Mouse (Mus musculus) midbrain, embryonic 12.5 days (tissue): ENCODE data around the gene Scrn2. TPM values are rescaled to one million over a fixed set of nuclear protein-coding genes. Genes with fewer than 3 reads are reported as not detected.

ENCODE experiments used
- ATAC-seq: fragments of 200-750 bp; cut with Nextera tagmentation; 2 replicates; pipeline ENCODE4 v1.8.0; 2017; ENCODE audit warnings: low read depth, moderate TSS enrichment, moderate library complexity; ENCODE audit not compliant: low FRiP score
- H3K27ac ChIP-seq: fragments of 300-500 bp; sonication (generic); replicated peaks from 2 replicates; pipeline ENCODE4 v1.5.1; 2016; ENCODE audit warnings: mild to moderate bottlenecking
- H3K27me3 ChIP-seq: fragments of 300-500 bp; sonication (generic); 2 replicates; pipeline ENCODE4 v1.6.1; 2016; ENCODE audit warnings: mild to moderate bottlenecking
- H3K36me3 ChIP-seq: fragments of 300-500 bp; sonication (generic); 2 replicates; pipeline ENCODE4 v1.6.1; 2016
- H3K4me1 ChIP-seq: fragments of 300-500 bp; sonication (generic); 2 replicates; pipeline ENCODE4 v1.6.1; 2016
- H3K4me2 ChIP-seq: fragments of 300-500 bp; sonication (generic); replicated peaks from 2 replicates; pipeline ENCODE4 v1.6.1; 2016; ENCODE audit warnings: mild to moderate bottlenecking, moderate library complexity
- H3K4me3 ChIP-seq: fragments of 300-500 bp; sonication (generic); 2 replicates; pipeline ENCODE4 v1.5.1; 2016; ENCODE audit warnings: mild to moderate bottlenecking
- H3K9ac ChIP-seq: fragments of 300-500 bp; sonication (generic); replicated peaks from 2 replicates; pipeline ENCODE4 v1.6.1; 2016; ENCODE audit warnings: mild to moderate bottlenecking, moderate library complexity
- H3K9me3 ChIP-seq: fragments of 300-500 bp; sonication (generic); 2 replicates; pipeline ENCODE4 v1.6.1; 2016; ENCODE audit warnings: mild to moderate bottlenecking
- WGBS: fragments of 180-500 bp; shearing (Covaris S2); methylation state at CpG from one replicate; pipeline ENCODE4 v1.1.7; 2016; 5-methylcytosine and 5-hydroxymethylcytosine counted together
- polyA plus RNA-seq: library from polyadenylated mRNA; unstranded; fragments of >200 nt; fragmentation: Nextera tagmentation; extraction: Ambion mirVana; gene quantifications from 2 replicates; pipeline ENCODE4 v1.2.1, GENCODE M21; 2016

The Scrn2 gene
- polyA plus RNA-seq, 1 experiment from 2014 or later: 24.2 TPM

DNA sequence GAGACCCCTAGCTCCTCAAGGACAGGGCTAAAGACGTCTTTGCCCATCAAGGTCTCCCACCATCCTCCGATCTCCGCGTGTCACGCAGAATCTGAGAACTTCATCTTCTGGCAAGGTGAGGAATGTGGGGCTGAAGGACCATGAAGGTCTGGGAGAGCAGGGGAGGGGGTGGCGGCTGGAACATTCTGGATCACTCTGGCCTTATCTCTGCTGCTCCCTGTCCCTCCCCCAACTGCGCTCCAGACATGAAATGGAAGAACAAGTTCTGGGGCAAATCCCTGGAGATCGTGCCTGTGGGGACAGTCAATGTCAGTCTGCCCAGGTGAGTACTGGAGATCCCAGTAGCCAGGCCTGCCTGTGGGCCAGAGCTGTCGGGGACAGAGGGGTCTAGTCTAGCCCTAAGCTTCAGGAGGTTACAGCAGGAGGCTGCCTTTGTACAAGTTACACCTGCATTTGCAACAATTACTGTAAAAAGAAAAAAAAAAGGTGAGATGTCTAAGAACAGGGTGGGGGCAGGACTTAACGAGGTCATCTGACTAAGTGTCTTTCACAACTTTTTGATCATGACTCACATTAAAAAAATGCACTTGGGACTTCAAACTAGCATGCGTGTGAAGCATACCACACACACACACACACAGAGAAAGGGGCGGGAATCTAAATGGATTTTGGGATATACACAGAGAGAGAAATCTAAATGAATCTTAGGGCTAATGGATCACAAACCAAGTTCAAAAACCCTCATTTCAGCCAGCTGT is 36.0 kb downstream of the Scrn2 start:
- Histone ChIP-seq H3K27me3 (no peaks in the 10 kb centered on the region), H3K4me2 (no peak overlapping the region), H3K9me3 (no peaks in the 10 kb centered on the region), H3K27ac (no peak overlapping the region), H3K4me1 (peaks cover 14% of the 10 kb centered on the region; the same call in 1 of the 2 replicates), H3K36me3 (peaks cover 35% of the 10 kb centered on the region), H3K4me3 (no peak overlapping the region), H3K9ac (no peak overlapping the region)
- no peak for ATAC-seq
- WGBS: 88% methylated on average over 12 of the region's 12 CpGs

DNA sequence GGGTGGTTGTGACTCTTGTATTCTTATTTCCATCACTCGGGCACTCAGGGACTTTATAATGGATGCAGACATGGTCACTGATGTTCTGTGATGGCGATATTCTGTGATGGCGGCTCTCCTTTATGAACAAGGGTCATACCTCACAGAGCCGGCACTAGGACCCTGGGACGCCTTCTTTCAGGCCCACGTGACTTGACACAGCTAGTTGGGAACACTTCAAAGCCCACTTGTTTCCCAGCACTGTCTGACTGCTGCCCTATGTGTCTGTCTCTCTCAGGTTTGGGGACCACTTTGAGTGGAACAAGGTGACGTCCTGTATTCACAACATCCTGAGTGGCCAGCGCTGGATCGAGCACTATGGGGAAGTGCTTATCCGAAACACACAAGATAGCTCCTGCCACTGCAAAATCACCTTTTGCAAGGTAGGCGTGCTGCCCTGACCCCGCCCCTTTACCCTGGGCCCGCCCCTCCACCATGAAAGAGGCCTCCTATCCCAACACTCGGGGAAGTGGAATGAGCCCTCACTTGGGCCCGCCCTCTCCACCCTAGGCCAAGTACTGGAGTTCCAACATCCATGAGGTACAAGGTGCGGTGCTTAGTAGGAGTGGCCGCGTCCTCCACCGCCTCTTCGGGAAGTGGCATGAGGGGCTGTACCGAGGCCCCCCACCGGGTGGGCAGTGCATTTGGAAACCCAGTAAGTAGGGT is 37.1 kb downstream of the Scrn2 start:
- H3K9me3 ChIP-seq: no peaks in the 10 kb centered on the region
- H3K27ac ChIP-seq: no peak overlapping the region
- no peak overlapping the region for H3K9ac ChIP-seq
- no peaks in the 10 kb centered on the region for H3K27me3 ChIP-seq
- peaks cover 25% of the 10 kb centered on the region for H3K36me3 ChIP-seq
- H3K4me2 ChIP-seq: no peak overlapping the region
- WGBS: 42% methylated on average over 22 of the region's 22 CpGs
- no peak overlapping the region for H3K4me3 ChIP-seq
- ATAC-seq: no peak
- H3K4me1 ChIP-seq: peaks cover 14% of the 10 kb centered on the region; the same call in 1 of the 2 replicates

DNA sequence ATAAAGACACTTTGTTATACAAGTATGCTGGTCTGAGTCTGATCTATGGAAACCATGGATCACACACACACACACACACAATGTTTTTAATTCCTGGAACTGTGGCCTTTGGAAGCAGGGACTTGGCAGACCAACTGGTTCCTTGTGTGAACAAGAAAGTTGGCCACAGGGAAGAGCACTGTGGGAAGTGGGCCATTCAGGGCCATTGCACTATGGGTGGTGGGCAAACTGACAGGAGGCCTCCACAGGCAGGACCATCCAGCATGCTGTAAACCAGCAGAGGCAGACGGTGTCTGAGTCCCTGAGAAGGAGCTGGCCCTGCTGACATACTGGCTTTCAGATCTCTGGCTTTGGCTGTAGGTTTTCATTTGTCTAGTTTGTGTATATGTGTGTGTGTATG is 39.6 kb downstream of the Scrn2 start:
- H3K9ac ChIP-seq: no peak overlapping the region
- no peaks in the 10 kb centered on the region for H3K4me1 ChIP-seq
- no peak for ATAC-seq
- peaks cover 25% of the 10 kb centered on the region for H3K36me3 ChIP-seq
- 76% methylated on average over 1 of the region's 1 CpGs for whole genome bisulfite sequencing
- H3K27me3 ChIP-seq: no peaks in the 10 kb centered on the region
- H3K4me2 ChIP-seq: no peak overlapping the region
- no peaks in the 10 kb centered on the region for H3K9me3 ChIP-seq
- no peak overlapping the region for H3K4me3 ChIP-seq
- no peak overlapping the region for H3K27ac ChIP-seq

DNA sequence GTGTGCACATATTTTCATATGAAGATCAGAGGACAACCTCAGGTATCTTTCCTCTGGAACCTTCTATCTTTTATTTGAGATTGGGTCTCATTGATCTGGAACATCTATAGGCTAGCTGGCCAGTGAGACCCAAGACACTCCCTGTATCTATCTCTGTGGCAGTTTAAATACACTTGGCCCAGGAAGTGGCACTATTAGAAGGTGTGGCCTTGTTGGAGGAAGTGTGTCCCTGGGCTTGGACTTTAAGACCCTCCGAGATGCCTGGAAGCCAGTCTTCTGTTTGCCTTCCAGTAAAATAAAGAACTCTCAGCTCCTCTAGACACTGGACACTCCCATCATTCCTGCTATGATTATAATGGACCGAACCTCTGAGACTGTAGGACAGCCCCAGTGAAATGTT is 40.0 kb downstream of the Scrn2 start:
- H3K36me3 ChIP-seq: peaks cover 25% of the 10 kb centered on the region
- no peaks in the 10 kb centered on the region for H3K27me3 ChIP-seq
- ATAC-seq: no peak
- H3K27ac ChIP-seq: no peak overlapping the region
- no peaks in the 10 kb centered on the region for H3K4me1 ChIP-seq
- H3K4me2 ChIP-seq: no peak overlapping the region
- 90% methylated on average over 2 of the region's 2 CpGs for WGBS
- no peak overlapping the region for H3K4me3 ChIP-seq
- no peak overlapping the region for H3K9ac ChIP-seq
- H3K9me3 ChIP-seq: no peaks in the 10 kb centered on the region

DNA sequence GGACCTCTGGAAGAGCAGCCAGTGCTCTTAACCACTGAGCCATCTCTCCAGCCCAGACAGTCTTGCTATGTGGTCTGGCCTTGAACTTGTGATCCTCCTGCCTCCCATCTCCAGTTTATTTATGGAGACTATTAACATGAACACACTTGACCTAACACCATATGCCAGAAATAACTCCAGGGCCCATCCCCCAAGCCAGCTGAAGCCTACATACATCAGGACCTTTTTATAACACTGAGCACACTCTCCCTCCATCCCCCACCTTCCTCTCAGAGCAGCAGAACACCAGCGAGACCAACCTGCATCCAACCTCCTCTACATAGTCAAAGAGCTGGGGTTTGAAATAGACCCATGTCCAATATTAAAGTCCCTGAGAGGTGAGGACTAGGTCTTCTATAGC is 41.4 kb downstream of the Scrn2 start:
- H3K4me2 ChIP-seq: no peak overlapping the region
- peaks cover 19% of the 10 kb centered on the region for H3K36me3 ChIP-seq
- no peaks in the 10 kb centered on the region for H3K9me3 ChIP-seq
- 60% methylated on average over 1 of the region's 1 CpGs for WGBS
- H3K27ac ChIP-seq: no peak overlapping the region
- no peaks in the 10 kb centered on the region for H3K4me1 ChIP-seq
- no peak for ATAC-seq
- H3K4me3 ChIP-seq: no peak overlapping the region
- no peak overlapping the region for H3K9ac ChIP-seq
- H3K27me3 ChIP-seq: no peaks in the 10 kb centered on the region

DNA sequence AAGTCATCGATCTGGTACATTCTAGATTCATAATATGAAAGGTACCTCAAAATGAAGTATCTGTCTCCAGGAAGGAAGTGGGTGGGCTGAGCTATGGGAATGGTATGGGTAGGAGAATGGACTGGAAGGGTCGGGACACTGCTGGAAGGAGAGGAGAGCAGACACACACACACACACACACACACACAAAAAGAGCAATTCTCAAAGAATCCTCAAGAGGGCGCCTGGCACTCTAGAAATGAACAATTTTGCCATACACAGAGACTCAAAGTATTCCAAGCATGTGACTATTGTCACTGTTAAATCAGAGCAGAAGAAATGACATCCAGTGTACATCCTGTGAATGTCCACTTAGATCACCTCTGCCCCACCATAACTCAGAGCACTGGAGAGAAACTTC is 42.8 kb downstream of the Scrn2 start:
- Histone ChIP-seq H3K9ac (no peak overlapping the region), H3K36me3 (peaks cover 8% of the 10 kb centered on the region), H3K27ac (no peak overlapping the region), H3K27me3 (no peaks in the 10 kb centered on the region), H3K4me1 (no peaks in the 10 kb centered on the region), H3K9me3 (no peaks in the 10 kb centered on the region), H3K4me2 (no peak overlapping the region), H3K4me3 (no peak overlapping the region)
- ATAC-seq: 0 out of 2 replicates have a peak, but pooled peaks have one; percentile 41
- 35% methylated on average over 3 of the region's 3 CpGs for whole genome bisulfite sequencing

DNA sequence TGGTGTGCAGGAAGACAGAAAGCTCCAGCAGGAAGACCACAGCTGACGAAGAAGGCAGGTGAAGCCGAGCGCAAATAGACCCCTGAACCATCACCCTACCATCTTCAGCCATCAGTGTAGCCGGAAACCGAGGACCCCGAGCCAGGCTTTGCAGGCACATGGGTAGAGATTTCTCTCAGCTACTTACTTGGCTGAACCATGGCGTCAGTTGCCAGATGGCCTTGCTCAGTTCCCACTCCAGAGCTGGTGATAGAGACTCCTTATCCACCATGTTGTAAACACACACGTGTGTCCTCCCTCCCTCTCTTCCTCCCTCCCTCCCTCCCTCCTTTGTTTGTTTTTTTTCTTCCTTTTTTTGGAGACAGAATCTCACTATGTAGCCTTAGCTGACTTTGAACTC is 44.5 kb downstream of the Scrn2 start:
- no peak overlapping the region for H3K9ac ChIP-seq
- H3K4me3 ChIP-seq: no peak overlapping the region
- no peaks in the 10 kb centered on the region for H3K4me1 ChIP-seq
- WGBS: 77% methylated on average over 8 of the region's 8 CpGs
- H3K9me3 ChIP-seq: no peaks in the 10 kb centered on the region
- no peaks in the 10 kb centered on the region for H3K27me3 ChIP-seq
- H3K36me3 ChIP-seq: no peaks in the 10 kb centered on the region
- no peak overlapping the region for H3K27ac ChIP-seq
- H3K4me2 ChIP-seq: no peak overlapping the region
- ATAC-seq: no peak

DNA sequence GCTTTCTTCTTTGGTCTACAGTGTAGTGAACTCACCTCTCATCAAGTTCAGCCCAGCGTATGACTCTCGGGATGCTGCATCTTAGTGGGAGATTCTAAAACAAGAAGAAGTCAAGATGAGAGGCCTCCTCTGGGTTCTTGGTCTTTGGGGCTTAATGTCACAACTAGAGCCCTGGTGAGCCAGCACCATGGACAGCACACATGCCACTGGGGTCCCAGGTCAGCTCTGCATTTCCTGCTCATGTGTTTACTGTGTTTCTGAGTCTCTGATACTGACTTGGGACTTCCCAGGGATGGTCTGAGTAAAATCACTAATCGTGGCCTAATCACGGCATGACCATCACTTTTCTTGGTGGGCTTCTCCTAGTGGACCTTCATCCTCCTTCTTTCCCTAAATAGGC is 49.0 kb downstream of the Scrn2 start:
- Histone ChIP-seq H3K4me1 (peaks cover 6% of the 10 kb centered on the region), H3K36me3 (no peaks in the 10 kb centered on the region), H3K9me3 (no peaks in the 10 kb centered on the region), H3K4me3 (no peak overlapping the region), H3K9ac (no peak overlapping the region), H3K4me2 (no peak overlapping the region), H3K27me3 (peaks cover 6% of the 10 kb centered on the region), H3K27ac (no peak overlapping the region)
- 59% methylated on average over 4 of the region's 4 CpGs for WGBS
- ATAC-seq: no peak

DNA sequence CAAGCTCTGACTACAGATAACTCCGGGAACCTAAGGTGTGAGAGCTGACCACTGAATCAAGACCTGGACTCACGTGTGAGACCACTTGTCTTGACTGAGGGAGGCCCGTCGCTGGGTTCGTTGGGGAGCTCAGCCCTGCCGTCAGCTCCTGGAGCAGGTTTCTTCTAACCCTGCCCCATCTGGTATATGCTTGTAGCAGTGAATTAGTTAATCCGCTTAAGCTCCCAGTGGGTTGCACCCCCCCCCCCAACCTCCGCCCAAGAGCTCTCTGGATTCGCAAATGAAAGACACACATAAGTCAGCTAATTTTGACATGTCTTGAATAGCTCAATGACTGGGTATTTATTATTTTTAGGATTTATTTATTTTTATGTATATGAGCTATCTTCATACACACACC is 50.6 kb downstream of the Scrn2 start:
- H3K27ac ChIP-seq: no peak overlapping the region
- H3K4me2 ChIP-seq: no peak overlapping the region
- H3K9ac ChIP-seq: no peak overlapping the region
- 8% methylated on average over 9 of the region's 9 CpGs for WGBS
- H3K9me3 ChIP-seq: no peaks in the 10 kb centered on the region
- no peaks in the 10 kb centered on the region for H3K36me3 ChIP-seq
- peaks cover 14% of the 10 kb centered on the region for H3K27me3 ChIP-seq
- ATAC-seq: no peak
- H3K4me1 ChIP-seq: peaks cover 12% of the 10 kb centered on the region
- no peak overlapping the region for H3K4me3 ChIP-seq

DNA sequence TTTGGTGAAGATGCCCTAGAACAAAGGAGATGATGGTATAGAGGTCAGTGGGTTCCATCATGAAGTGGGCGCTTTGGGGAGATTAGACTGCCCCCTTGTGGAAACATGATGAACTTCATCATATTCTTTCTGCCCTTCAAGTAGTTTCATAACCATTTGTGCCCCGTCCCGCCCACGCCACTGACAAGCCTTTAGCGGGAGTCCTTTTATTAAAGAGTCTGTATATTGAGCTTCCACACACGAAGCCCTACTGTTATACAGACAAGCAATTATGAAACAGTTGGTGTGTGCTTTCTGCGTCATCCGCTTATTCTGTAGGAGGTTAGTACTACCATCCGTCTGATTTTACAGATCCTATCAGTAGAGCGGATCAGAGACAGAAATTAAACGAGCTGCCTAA is 53.2 kb downstream of the Scrn2 start:
- Histone ChIP-seq H3K4me2 (no peak overlapping the region), H3K27me3 (peaks cover 14% of the 10 kb centered on the region), H3K4me1 (peaks cover 12% of the 10 kb centered on the region), H3K9ac (no peak overlapping the region), H3K9me3 (0 out of 2 replicates have a peak, but pooled peaks cover 3% of the 10 kb centered on the region), H3K27ac (no peak overlapping the region), H3K36me3 (no peaks in the 10 kb centered on the region), H3K4me3 (no peak overlapping the region)
- 46% methylated on average over 11 of the region's 11 CpGs for WGBS
- ATAC-seq: no peak
